Mouse (Mus musculus): Measurements from ENCODE around the gene Disc1. TPM values are rescaled to one million over a fixed set of nuclear protein-coding genes. Genes with fewer than 3 reads are reported as not detected.

Disc1 gene
- polyA plus RNA-seq, 1 experiment = 1.2 TPM

- H3K4me3 ChIP-seq (replicated peaks; ENCODE audit: insufficient read depth, low read depth, low read length) = no peak overlapping the region
- H3K4me1 ChIP-seq (ENCODE audit: control insufficient read depth, insufficient read depth, low read length) = no peaks in the 10 kb centered on the region
- H3K27me3 ChIP-seq (ENCODE audit: control insufficient read depth, insufficient read depth, low read length) = no peaks in the 10 kb centered on the region; the same call in 1 of the 2 replicates
- no peak for DNase-seq
- no peak overlapping the region for H3K27ac ChIP-seq (ENCODE audit: insufficient read depth, low read length)
- TF ChIP-seq CTCF (IDR thresholded peaks at IDR 0.05; ENCODE audit: borderline replicate concordance, insufficient read depth, low read depth, low read length) = no peak
- no peak for TF ChIP-seq POLR2A (IDR thresholded peaks at IDR 0.05; ENCODE audit: borderline replicate concordance, insufficient read depth, low read length)
- WGBS = 97% methylated on average over 5 of the region's 5 CpGs
Observed at GRCm38 (mm10) chr8:125220608-125221007, 166.6 kb downstream of the Disc1 start.

- Histone ChIP-seq H3K27me3 (ENCODE audit: control insufficient read depth, insufficient read depth, low read length) (no peaks in the 10 kb centered on the region; the same call in 1 of the 2 replicates), H3K4me1 (ENCODE audit: control insufficient read depth, insufficient read depth, low read length) (no peaks in the 10 kb centered on the region)
Observed at GRCm38 (mm10) chr8:125221062-125221461, 167.1 kb downstream of the Disc1 start.

GRCm38 (mm10) chr8:125223031-125223753 lies 169.2 kb downstream of the Disc1 start:
- WGBS = 49% methylated on average over 10 of the region's 10 CpGs
- no peak for DNase-seq
- TF ChIP-seq POLR2A (IDR thresholded peaks at IDR 0.05; ENCODE audit: borderline replicate concordance, insufficient read depth, low read length) (no peak), CTCF (IDR thresholded peaks at IDR 0.05; ENCODE audit: borderline replicate concordance, insufficient read depth, low read depth, low read length) (no peak)
- Histone ChIP-seq H3K4me1 (ENCODE audit: control insufficient read depth, insufficient read depth, low read length) (no peaks in the 10 kb centered on the region), H3K27me3 (ENCODE audit: control insufficient read depth, insufficient read depth, low read length) (no peaks in the 10 kb centered on the region), H3K27ac (ENCODE audit: insufficient read depth, low read length) (no peak overlapping the region), H3K4me3 (replicated peaks; ENCODE audit: insufficient read depth, low read depth, low read length) (no peak overlapping the region)

More at GRCm38 (mm10) chr8:125221062-125221461, 167.1 kb downstream of the Disc1 start:
- DNase-seq = no peak
- 86% methylated on average over 4 of the region's 4 CpGs for WGBS
- H3K4me3 ChIP-seq (replicated peaks; ENCODE audit: insufficient read depth, low read depth, low read length) = no peak overlapping the region
- TF ChIP-seq POLR2A (IDR thresholded peaks at IDR 0.05; ENCODE audit: borderline replicate concordance, insufficient read depth, low read length) (no peak), CTCF (IDR thresholded peaks at IDR 0.05; ENCODE audit: borderline replicate concordance, insufficient read depth, low read depth, low read length) (no peak)
- H3K27ac ChIP-seq (ENCODE audit: insufficient read depth, low read length) = no peak overlapping the region

GRCm38 (mm10) chr8:125224271-125224699 lies 170.3 kb downstream of the Disc1 start:
- Histone ChIP-seq H3K27me3 (ENCODE audit: control insufficient read depth, insufficient read depth, low read length) (no peaks in the 10 kb centered on the region), H3K4me1 (ENCODE audit: control insufficient read depth, insufficient read depth, low read length) (no peaks in the 10 kb centered on the region), H3K27ac (ENCODE audit: insufficient read depth, low read length) (no peak overlapping the region), H3K4me3 (replicated peaks; ENCODE audit: insufficient read depth, low read depth, low read length) (no peak overlapping the region)
- 70% methylated on average over 6 of the region's 6 CpGs for WGBS
- DNase-seq = no peak
- TF ChIP-seq POLR2A (IDR thresholded peaks at IDR 0.05; ENCODE audit: borderline replicate concordance, insufficient read depth, low read length) = no peak
- TF ChIP-seq CTCF (IDR thresholded peaks at IDR 0.05; ENCODE audit: borderline replicate concordance, insufficient read depth, low read depth, low read length) = no peak

GRCm38 (mm10) chr8:125225266-125225665 lies 171.3 kb downstream of the Disc1 start:
- Histone ChIP-seq H3K27ac (ENCODE audit: insufficient read depth, low read length) (no peak overlapping the region), H3K4me1 (ENCODE audit: control insufficient read depth, insufficient read depth, low read length) (no peaks in the 10 kb centered on the region), H3K27me3 (ENCODE audit: control insufficient read depth, insufficient read depth, low read length) (no peaks in the 10 kb centered on the region), H3K4me3 (replicated peaks; ENCODE audit: insufficient read depth, low read depth, low read length) (no peak overlapping the region)
- DNase-seq = no peak
- TF ChIP-seq POLR2A (IDR thresholded peaks at IDR 0.05; ENCODE audit: borderline replicate concordance, insufficient read depth, low read length) (no peak), CTCF (IDR thresholded peaks at IDR 0.05; ENCODE audit: borderline replicate concordance, insufficient read depth, low read depth, low read length) (no peak)
- WGBS = 89% methylated on average over 9 of the region's 9 CpGs

- 80% methylated on average over 14 of the region's 14 CpGs for WGBS
- Histone ChIP-seq H3K27me3 (ENCODE audit: control insufficient read depth, insufficient read depth, low read length) (no peaks in the 10 kb centered on the region), H3K27ac (ENCODE audit: insufficient read depth, low read length) (no peak overlapping the region), H3K4me1 (ENCODE audit: control insufficient read depth, insufficient read depth, low read length) (no peaks in the 10 kb centered on the region), H3K4me3 (replicated peaks; ENCODE audit: insufficient read depth, low read depth, low read length) (no peak overlapping the region)
- DNase-seq = peak in 1 of 2 experiments; percentile 16
- TF ChIP-seq POLR2A (IDR thresholded peaks at IDR 0.05; ENCODE audit: borderline replicate concordance, insufficient read depth, low read length) (no peak), CTCF (IDR thresholded peaks at IDR 0.05; ENCODE audit: borderline replicate concordance, insufficient read depth, low read depth, low read length) (no peak)
Observed at GRCm38 (mm10) chr8:125226989-125227624, 173.1 kb downstream of the Disc1 start.

- 92% methylated on average over 5 of the region's 5 CpGs for WGBS
Observed at GRCm38 (mm10) chr8:125230526-125231131, 176.6 kb downstream of the Disc1 start.

More at GRCm38 (mm10) chr8:125230526-125231131, 176.6 kb downstream of the Disc1 start:
- H3K27ac ChIP-seq (ENCODE audit: insufficient read depth, low read length) = no peak overlapping the region
- H3K27me3 ChIP-seq (ENCODE audit: control insufficient read depth, insufficient read depth, low read length) = no peaks in the 10 kb centered on the region
- TF ChIP-seq POLR2A (IDR thresholded peaks at IDR 0.05; ENCODE audit: borderline replicate concordance, insufficient read depth, low read length) (no peak), CTCF (IDR thresholded peaks at IDR 0.05; ENCODE audit: borderline replicate concordance, insufficient read depth, low read depth, low read length) (no peak)
- no peak overlapping the region for H3K4me3 ChIP-seq (replicated peaks; ENCODE audit: insufficient read depth, low read depth, low read length)
- DNase-seq = no peak
- H3K4me1 ChIP-seq (ENCODE audit: control insufficient read depth, insufficient read depth, low read length) = no peaks in the 10 kb centered on the region
